Mouse (Mus musculus): ENCODE measurements around the gene Fkbp14. TPM values are rescaled to one million over a fixed set of nuclear protein-coding genes. Genes with fewer than 3 reads are reported as not detected.

Gene Fkbp14
- polyA plus RNA-seq, 1 experiment from 2014 or later = 19.4 TPM

DNA sequence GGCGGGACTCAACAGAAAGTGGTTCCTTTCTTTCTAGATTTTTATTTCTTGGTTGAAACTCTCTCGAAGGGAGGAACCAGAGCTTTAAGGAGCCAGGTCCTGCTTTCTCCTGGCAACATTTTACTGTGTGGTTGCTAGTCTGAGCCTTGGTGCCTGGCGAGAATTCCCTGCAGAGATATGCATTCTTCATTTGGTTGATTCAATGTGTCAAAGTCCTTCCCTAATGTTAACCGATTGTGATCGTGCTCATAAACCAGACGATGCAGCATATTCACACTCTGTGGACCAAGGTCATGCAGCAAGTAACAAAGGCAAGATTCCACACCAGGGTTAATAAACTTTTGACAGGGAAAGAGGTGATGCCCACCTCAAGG lies 30.6 kb downstream of the Fkbp14 start:
- Histone ChIP-seq H3K36me3 (ENCODE audit: control insufficient read depth, insufficient read depth, low read length) (no peaks in the 10 kb centered on the region), H3K9me3 (ENCODE audit: control insufficient read depth, low read length) (no peaks in the 10 kb centered on the region), H3K4me2 (ENCODE audit: low read depth, low read length) (peak overlapping the region; percentile 97), H3K27ac (ENCODE audit: low read length) (no peak overlapping the region; the same call in 1 of the 2 replicates), H3K4me1 (ENCODE audit: control insufficient read depth, insufficient read depth, low read length) (peaks cover 7% of the 10 kb centered on the region; the same call in 1 of the 2 replicates), H3K4me3 (ENCODE audit: low read length) (peak overlapping the region; percentile 61), H3K9ac (ENCODE audit: low read depth, low read length) (peak overlapping the region; percentile 65), H3K27me3 (replicated peaks; ENCODE audit: control insufficient read depth, insufficient read depth, low read length) (no peaks in the 10 kb centered on the region; the same call in 1 of the 2 replicates)
- ATAC-seq = peak; percentile 54
- 7% methylated on average over 6 of the region's 6 CpGs for WGBS

DNA sequence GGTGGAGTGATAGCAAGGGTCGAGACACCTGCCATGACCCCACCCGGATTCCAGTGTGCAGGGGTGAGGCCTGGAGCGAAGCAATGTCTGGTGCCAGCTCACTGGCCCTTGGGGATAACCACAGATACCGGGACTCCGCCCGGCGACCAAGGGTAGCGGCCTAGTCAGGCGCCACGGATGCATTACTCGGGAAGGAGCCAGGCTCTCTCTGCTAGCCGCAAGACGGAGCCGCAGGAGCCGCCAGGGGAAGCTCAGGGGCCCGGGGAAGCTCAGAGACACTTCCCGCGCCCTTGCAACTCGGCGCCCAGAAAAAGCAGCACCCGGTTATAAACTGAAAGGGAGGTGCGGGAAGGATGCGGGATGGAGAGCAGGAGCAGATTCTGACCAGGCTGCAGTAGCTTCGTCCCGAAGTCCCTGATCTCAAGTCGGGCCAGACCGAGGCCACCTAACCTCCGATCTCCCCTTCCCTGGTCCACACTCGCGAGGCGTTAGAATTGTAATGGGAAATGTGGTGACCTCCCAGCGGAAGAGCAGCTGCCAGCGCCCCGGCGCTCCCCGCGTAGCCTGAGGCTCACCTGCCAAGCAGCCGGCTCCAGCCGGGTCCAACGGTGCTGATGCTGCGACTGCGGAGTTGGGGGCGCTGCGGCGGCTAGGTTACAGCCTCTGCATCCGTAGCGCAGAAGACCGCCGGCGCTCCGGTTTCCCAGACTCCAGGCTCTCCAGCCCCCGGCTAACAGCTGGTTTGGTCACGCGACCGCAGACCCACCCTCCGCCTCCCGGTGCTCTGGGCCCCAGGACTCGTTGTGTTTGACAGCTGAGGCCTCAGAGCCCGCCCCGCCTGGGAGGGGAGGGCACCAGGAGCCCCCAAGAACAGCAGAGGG lies 31.2 kb downstream of the Fkbp14 start, which contains the start of gene Scrn1:
TSS of gene Scrn1 (minus strand) at position 825 of the 881 bp plus-strand sequence.
- H3K4me3 ChIP-seq (ENCODE audit: low read length) = peak within 1 kb of the TSS; percentile 61
- no peaks in the 10 kb centered on the region; the same call in 1 of the 2 replicates for H3K27me3 ChIP-seq (replicated peaks; ENCODE audit: control insufficient read depth, insufficient read depth, low read length)
- 2% methylated on average over 60 of the region's 60 CpGs for WGBS
- no peaks in the 10 kb centered on the region for H3K9me3 ChIP-seq (ENCODE audit: control insufficient read depth, low read length)
- H3K4me1 ChIP-seq (ENCODE audit: control insufficient read depth, insufficient read depth, low read length) = peaks cover 7% of the 10 kb centered on the region; the same call in 1 of the 2 replicates
- peak within 1 kb of the TSS; percentile 97 for H3K4me2 ChIP-seq (ENCODE audit: low read depth, low read length)
- ATAC-seq = peak; percentile 83
- H3K27ac ChIP-seq (ENCODE audit: low read length) = peak within 1 kb of the TSS; percentile 33; the same call in 1 of the 2 replicates
- peak within 1 kb of the TSS; percentile 65 for H3K9ac ChIP-seq (ENCODE audit: low read depth, low read length)
- H3K36me3 ChIP-seq (ENCODE audit: control insufficient read depth, insufficient read depth, low read length) = no peaks in the 10 kb centered on the region

DNA sequence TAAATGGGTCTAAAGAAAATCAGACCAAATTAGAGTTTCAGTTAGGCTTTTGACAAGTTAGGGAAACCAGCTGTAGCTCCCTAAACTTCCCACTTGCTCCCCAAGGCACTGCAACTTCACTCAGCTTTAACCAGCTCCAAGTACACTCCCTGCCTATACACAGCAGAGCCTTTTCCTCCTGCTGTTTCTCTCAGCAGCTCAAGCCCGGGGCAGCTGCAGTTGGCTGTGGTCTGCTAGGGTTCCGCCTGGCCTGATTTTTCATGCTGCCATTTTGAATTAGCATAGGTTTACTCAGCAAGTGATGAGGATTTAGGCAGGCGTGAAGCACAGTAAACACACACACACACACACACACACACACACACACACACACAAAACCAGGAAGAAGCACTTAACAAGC lies 32.1 kb downstream of the Fkbp14 start:
- H3K9ac ChIP-seq (ENCODE audit: low read depth, low read length) = no peak overlapping the region
- no peaks in the 10 kb centered on the region for H3K36me3 ChIP-seq (ENCODE audit: control insufficient read depth, insufficient read depth, low read length)
- no peak overlapping the region for H3K4me2 ChIP-seq (ENCODE audit: low read depth, low read length)
- H3K27me3 ChIP-seq (replicated peaks; ENCODE audit: control insufficient read depth, insufficient read depth, low read length) = no peaks in the 10 kb centered on the region; the same call in 1 of the 2 replicates
- H3K27ac ChIP-seq (ENCODE audit: low read length) = no peak overlapping the region
- peaks cover 7% of the 10 kb centered on the region; the same call in 1 of the 2 replicates for H3K4me1 ChIP-seq (ENCODE audit: control insufficient read depth, insufficient read depth, low read length)
- no peaks in the 10 kb centered on the region for H3K9me3 ChIP-seq (ENCODE audit: control insufficient read depth, low read length)
- no peak for ATAC-seq
- WGBS = 52% methylated on average over 3 of the region's 3 CpGs
- no peak overlapping the region for H3K4me3 ChIP-seq (ENCODE audit: low read length)

DNA sequence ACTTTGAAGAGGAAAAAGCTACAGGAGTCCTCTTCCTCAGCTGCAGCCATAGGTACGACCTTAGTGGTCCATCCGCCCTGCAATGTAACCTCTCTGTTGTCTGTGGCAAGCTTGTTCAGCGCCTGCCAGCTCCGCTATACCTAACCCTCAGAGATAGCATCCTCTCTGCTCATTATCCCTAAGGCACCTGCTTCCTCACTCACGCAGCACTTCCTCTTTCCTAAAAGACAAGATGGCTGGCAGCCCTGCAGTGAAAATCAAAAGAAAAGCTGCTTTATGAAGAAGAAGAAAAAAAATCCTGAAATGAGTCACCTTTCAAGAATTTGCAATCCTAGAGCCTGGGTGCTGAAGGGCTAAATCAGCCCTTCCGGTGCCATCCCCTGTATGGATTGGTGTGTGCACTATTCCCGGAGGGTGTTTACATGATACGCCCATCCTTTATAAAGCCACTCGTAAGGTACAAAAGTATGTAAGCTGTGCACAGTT lies 32.6 kb downstream of the Fkbp14 start:
- Histone ChIP-seq H3K9me3 (ENCODE audit: control insufficient read depth, low read length) (no peaks in the 10 kb centered on the region), H3K36me3 (ENCODE audit: control insufficient read depth, insufficient read depth, low read length) (no peaks in the 10 kb centered on the region), H3K9ac (ENCODE audit: low read depth, low read length) (no peak overlapping the region), H3K4me2 (ENCODE audit: low read depth, low read length) (no peak overlapping the region), H3K27me3 (replicated peaks; ENCODE audit: control insufficient read depth, insufficient read depth, low read length) (no peaks in the 10 kb centered on the region; the same call in 1 of the 2 replicates), H3K27ac (ENCODE audit: low read length) (no peak overlapping the region), H3K4me3 (ENCODE audit: low read length) (no peak overlapping the region), H3K4me1 (ENCODE audit: control insufficient read depth, insufficient read depth, low read length) (peaks cover 7% of the 10 kb centered on the region; the same call in 1 of the 2 replicates)
- WGBS = 64% methylated on average over 9 of the region's 9 CpGs
- ATAC-seq = no peak

DNA sequence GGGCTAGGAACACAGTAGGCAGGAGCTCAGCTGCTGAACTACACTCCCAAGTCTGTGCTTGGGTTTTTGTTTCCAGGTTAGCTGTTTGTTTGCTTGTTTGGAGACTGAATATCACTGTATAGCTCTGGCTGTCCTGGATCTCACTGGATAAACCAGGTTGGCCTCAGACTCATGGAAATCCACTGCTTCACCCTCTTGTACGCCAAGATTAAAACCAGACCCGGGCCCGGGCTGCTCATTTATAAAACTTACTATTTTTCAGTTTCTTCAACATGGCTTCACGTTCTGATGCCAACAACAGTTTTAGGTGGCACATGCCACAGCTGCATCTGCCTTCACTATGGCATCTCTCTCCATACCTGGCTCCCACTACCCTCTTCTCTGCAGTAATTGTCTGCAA lies 33.5 kb downstream of the Fkbp14 start:
- Histone ChIP-seq H3K9ac (ENCODE audit: low read depth, low read length) (no peak overlapping the region), H3K4me3 (ENCODE audit: low read length) (no peak overlapping the region), H3K4me2 (ENCODE audit: low read depth, low read length) (no peak overlapping the region), H3K27ac (ENCODE audit: low read length) (no peak overlapping the region), H3K4me1 (ENCODE audit: control insufficient read depth, insufficient read depth, low read length) (peaks cover 7% of the 10 kb centered on the region; the same call in 1 of the 2 replicates), H3K9me3 (ENCODE audit: control insufficient read depth, low read length) (no peaks in the 10 kb centered on the region), H3K36me3 (ENCODE audit: control insufficient read depth, insufficient read depth, low read length) (no peaks in the 10 kb centered on the region), H3K27me3 (replicated peaks; ENCODE audit: control insufficient read depth, insufficient read depth, low read length) (no peaks in the 10 kb centered on the region; the same call in 1 of the 2 replicates)
- WGBS = 91% methylated on average over 4 of the region's 4 CpGs
- ATAC-seq = no peak

DNA sequence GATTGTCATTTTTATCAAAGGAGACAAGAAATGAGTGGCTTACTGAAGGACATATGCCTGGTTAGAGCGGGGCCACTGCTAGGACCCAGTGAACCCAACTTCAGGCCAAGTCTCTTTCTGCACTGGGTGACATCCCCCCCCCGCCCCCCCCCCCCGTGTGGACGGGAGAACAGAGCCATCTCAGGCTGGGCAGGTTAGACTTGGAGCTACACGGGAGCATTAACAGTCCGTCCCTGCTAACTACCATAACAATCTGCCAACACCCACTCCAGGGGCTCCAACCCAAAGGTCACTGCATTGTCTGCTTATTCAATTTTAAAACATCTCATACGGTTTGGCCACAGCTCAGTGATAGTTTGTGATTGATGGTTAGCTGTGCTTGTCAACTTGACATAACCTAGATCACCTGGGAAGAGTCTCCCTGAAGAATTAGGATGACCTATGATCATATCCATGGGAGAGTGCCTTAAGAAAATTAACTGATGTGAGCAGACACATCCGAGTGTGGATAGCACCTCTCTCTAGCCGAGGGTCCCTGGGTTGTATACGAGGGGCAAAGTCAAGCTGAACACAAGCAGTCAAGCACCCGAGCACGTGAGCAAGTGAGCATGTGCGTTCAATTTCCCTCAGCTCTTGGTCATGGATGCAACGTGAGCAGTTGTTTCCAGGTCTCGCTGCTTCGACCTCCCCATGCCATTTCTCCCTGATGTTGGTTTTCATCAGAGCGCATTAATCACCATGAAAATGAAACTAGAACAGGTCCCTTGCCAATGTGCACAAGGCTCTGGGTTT lies 34.9 kb downstream of the Fkbp14 start:
- WGBS = 79% methylated on average over 17 of the region's 17 CpGs
- no peak overlapping the region for H3K9ac ChIP-seq (ENCODE audit: low read depth, low read length)
- H3K9me3 ChIP-seq (ENCODE audit: control insufficient read depth, low read length) = no peaks in the 10 kb centered on the region
- H3K4me2 ChIP-seq (ENCODE audit: low read depth, low read length) = no peak overlapping the region
- no peaks in the 10 kb centered on the region for H3K36me3 ChIP-seq (ENCODE audit: control insufficient read depth, insufficient read depth, low read length)
- H3K27me3 ChIP-seq (replicated peaks; ENCODE audit: control insufficient read depth, insufficient read depth, low read length) = no peaks in the 10 kb centered on the region; the same call in 1 of the 2 replicates
- no peak overlapping the region for H3K27ac ChIP-seq (ENCODE audit: low read length)
- ATAC-seq = no peak
- peaks cover 7% of the 10 kb centered on the region; the same call in 1 of the 2 replicates for H3K4me1 ChIP-seq (ENCODE audit: control insufficient read depth, insufficient read depth, low read length)
- H3K4me3 ChIP-seq (ENCODE audit: low read length) = no peak overlapping the region

DNA sequence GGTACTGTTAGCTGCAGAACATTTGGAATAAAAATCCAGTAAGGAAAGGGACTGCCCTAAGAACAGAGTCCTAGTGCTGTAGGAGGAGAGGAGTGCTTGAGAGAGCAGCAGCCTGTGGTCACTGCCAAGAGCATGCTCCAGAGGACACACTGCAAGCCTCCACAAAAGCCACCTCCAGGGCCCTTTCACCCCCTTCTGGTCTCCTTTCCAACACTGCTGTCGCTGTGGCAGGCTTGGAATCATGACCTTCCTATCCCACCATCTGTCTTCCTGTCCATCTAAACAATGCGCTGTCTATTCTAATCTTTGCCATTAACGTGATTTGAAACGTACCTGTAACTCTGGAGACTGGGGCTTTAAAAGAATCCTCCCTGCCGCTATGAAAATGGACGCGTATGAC lies 38.6 kb downstream of the Fkbp14 start:
- H3K36me3 ChIP-seq (ENCODE audit: control insufficient read depth, insufficient read depth, low read length) = no peaks in the 10 kb centered on the region
- no peak overlapping the region for H3K27ac ChIP-seq (ENCODE audit: low read length)
- 65% methylated on average over 7 of the region's 7 CpGs for WGBS
- ATAC-seq = no peak
- no peak overlapping the region for H3K9ac ChIP-seq (ENCODE audit: low read depth, low read length)
- no peak overlapping the region for H3K4me2 ChIP-seq (ENCODE audit: low read depth, low read length)
- H3K4me3 ChIP-seq (ENCODE audit: low read length) = no peak overlapping the region
- no peaks in the 10 kb centered on the region for H3K4me1 ChIP-seq (ENCODE audit: control insufficient read depth, insufficient read depth, low read length)
- H3K27me3 ChIP-seq (replicated peaks; ENCODE audit: control insufficient read depth, insufficient read depth, low read length) = no peaks in the 10 kb centered on the region; the same call in 1 of the 2 replicates
- H3K9me3 ChIP-seq (ENCODE audit: control insufficient read depth, low read length) = no peaks in the 10 kb centered on the region

DNA sequence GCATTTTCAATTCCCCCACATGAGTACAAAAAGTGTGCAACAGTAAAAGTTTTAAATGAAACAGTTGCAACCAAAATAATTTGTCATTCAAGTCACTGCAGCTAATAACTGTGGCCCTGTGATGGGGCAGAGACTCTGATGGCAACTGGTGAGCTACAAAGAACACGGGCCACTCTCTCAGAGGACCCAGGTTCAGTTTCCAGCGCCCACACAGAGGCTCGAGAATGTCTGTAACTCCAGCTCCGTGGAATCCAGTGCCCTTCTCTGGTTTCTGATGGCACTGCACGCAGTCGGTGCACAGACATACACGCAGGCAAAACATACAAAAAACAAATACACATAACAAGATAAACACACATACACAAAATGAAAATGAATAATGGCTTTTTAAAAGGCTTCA lies 39.4 kb downstream of the Fkbp14 start:
- Histone ChIP-seq H3K9ac (ENCODE audit: low read depth, low read length) (no peak overlapping the region), H3K4me1 (ENCODE audit: control insufficient read depth, insufficient read depth, low read length) (no peaks in the 10 kb centered on the region), H3K4me2 (ENCODE audit: low read depth, low read length) (no peak overlapping the region), H3K27me3 (replicated peaks; ENCODE audit: control insufficient read depth, insufficient read depth, low read length) (no peaks in the 10 kb centered on the region; the same call in 1 of the 2 replicates), H3K27ac (ENCODE audit: low read length) (no peak overlapping the region), H3K4me3 (ENCODE audit: low read length) (no peak overlapping the region), H3K36me3 (ENCODE audit: control insufficient read depth, insufficient read depth, low read length) (no peaks in the 10 kb centered on the region), H3K9me3 (ENCODE audit: control insufficient read depth, low read length) (no peaks in the 10 kb centered on the region)
- ATAC-seq = no peak
- 93% methylated on average over 7 of the region's 7 CpGs for WGBS

DNA sequence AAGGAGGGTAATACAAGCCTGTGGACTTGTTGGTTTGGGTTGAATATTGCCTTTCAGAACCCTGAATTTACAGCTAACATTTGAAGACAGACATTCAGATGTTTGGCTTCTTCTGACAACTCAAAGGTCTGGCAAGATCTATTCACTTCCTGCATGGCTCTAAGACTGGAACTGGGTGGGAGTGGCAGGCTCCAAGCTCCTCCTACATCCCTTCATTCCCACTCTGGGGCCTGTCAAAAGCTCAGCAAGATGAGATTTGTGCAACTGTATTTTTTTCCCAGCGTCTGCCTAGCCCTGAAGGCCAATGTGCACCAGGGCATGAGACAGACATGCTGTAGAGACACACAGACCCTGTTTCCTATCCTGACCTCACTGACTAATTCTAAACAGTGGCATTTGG lies 41.3 kb downstream of the Fkbp14 start:
- Histone ChIP-seq H3K36me3 (ENCODE audit: control insufficient read depth, insufficient read depth, low read length) (no peaks in the 10 kb centered on the region), H3K9me3 (ENCODE audit: control insufficient read depth, low read length) (no peaks in the 10 kb centered on the region), H3K27ac (ENCODE audit: low read length) (no peak overlapping the region), H3K4me1 (ENCODE audit: control insufficient read depth, insufficient read depth, low read length) (no peaks in the 10 kb centered on the region), H3K27me3 (replicated peaks; ENCODE audit: control insufficient read depth, insufficient read depth, low read length) (no peaks in the 10 kb centered on the region), H3K4me2 (ENCODE audit: low read depth, low read length) (no peak overlapping the region), H3K4me3 (ENCODE audit: low read length) (no peak overlapping the region), H3K9ac (ENCODE audit: low read depth, low read length) (no peak overlapping the region)
- WGBS = 48% methylated on average over 1 of the region's 1 CpGs
- no peak for ATAC-seq
